Mouse (Mus musculus): ENCODE results near the gene Rln3.

The Rln3 gene

GRCm38 (mm10) chr8:84015833-84016232 is 29.0 kb downstream of the Rln3 start:
- ChIA-PET CTCF (interaction anchor here in 3 of 4 experiments (0.6 to 1.2 kb wide), 4 partner anchors 23 to 215 kb away, joined by 3 to 4 read pairs (median 4); no protein-coding TSS in a partner anchor), POLR2A (interaction anchor here in 2 of 4 experiments (1.1 to 1.3 kb wide), 3 partner anchors 21 to 60 kb away, joined by 3 read pairs; partner anchors contain the start of genes Asf1b (in 1 of the 2) and Gm10644 (in 1 of the 2))

GRCm38 (mm10) chr8:84012499-84013165 is 32.2 kb downstream of the Rln3 start:
- ChIA-PET CTCF (interaction anchor here (0.5 to 1.1 kb wide), 8 partner anchors 11 to 633 kb away, joined by 3 to 6 read pairs (median 3); partner anchors contain the start of gene Rfx1 (in 1 of the 4)), POLR2A (interaction anchor here in 3 of 4 experiments (0.5 to 3.1 kb wide), 23 partner anchors 8 to 945 kb away, joined by 3 to 10 read pairs (median 4); partner anchors contain the start of genes Palm3 (in 2 of the 3), Dcaf15 (in 1 of the 3), Dnajb1 (in 1 of the 3) and Tecr (in 1 of the 3))

- ChIA-PET CTCF (interaction anchor here in 3 of 4 experiments (0.7 to 1.8 kb wide), 10 partner anchors 10 to 584 kb away, joined by 3 to 5 read pairs (median 3); partner anchors contain the start of genes 1700067K01Rik (in 1 of the 3), Rfx1 (in 1 of the 3) and Rln3 (in 1 of the 3)), POLR2A (interaction anchor here (0.5 to 3.1 kb wide), 31 partner anchors 8 to 404 kb away, joined by 3 to 20 read pairs (median 4); partner anchors contain the start of genes Palm3 (in 4 of the 4), 1700067K01Rik (in 3 of the 4), Asf1b (in 1 of the 4) and Dcaf15 (in 1 of the 4))
Measured at GRCm38 (mm10) chr8:84011705-84012498, 32.9 kb downstream of the Rln3 start, which contains the start of gene 2210011C24Rik. 2210011C24Rik (minus strand) TSS chr8:84012171.

GRCm38 (mm10) chr8:84010625-84011611 is 33.9 kb downstream of the Rln3 start:
- CTCF ChIA-PET = interaction anchor here (0.5 to 2.3 kb wide), 24 partner anchors 8 to 814 kb away, joined by 3 to 11 read pairs (median 4); partner anchors contain the start of genes 1700067K01Rik (in 2 of the 4), Asf1b (in 1 of the 4), Gm10644 (in 1 of the 4) and Palm3 (in 1 of the 4)
- POLR2A ChIA-PET = interaction anchor here (0.5 to 3.1 kb wide), 33 partner anchors 9 to 403 kb away, joined by 3 to 20 read pairs (median 3); partner anchors contain the start of genes Palm3 (in 4 of the 4), 1700067K01Rik (in 3 of the 4), Asf1b (in 2 of the 4) and Gm10644 (in 2 of the 4)

GRCm38 (mm10) chr8:84009876-84010275 is 34.9 kb downstream of the Rln3 start:
- POLR2A ChIA-PET = interaction anchor here in 3 of 4 experiments (0.7 to 3.1 kb wide), 20 partner anchors 8 to 203 kb away, joined by 3 to 20 read pairs (median 4); partner anchors contain the start of genes 1700067K01Rik (in 2 of the 3), Palm3 (in 2 of the 3), Asf1b (in 1 of the 3) and Gm10644 (in 1 of the 3)
- CTCF ChIA-PET = interaction anchor here in 3 of 4 experiments (0.6 to 2.3 kb wide), 20 partner anchors 9 to 285 kb away, joined by 3 to 11 read pairs (median 4); partner anchors contain the start of genes 1700067K01Rik (in 1 of the 3), Asf1b (in 1 of the 3), Gm10644 (in 1 of the 3) and Palm3 (in 1 of the 3)

- ChIA-PET POLR2A (interaction anchor here in 3 of 4 experiments (0.5 to 2.1 kb wide), 36 partner anchors 9 to 494 kb away, joined by 3 to 9 read pairs (median 4); partner anchors contain the start of genes Palm3 (in 2 of the 3), Asf1b (in 1 of the 3), Ccdc130 (in 1 of the 3) and Dcaf15 (in 1 of the 3)), CTCF (interaction anchor here in 3 of 4 experiments (0.6 to 1.7 kb wide), 24 partner anchors 9 to 546 kb away, joined by 3 to 12 read pairs (median 4); partner anchors contain the start of genes 4930432K21Rik (in 1 of the 3), Asf1b (in 1 of the 3), Cc2d1a (in 1 of the 3) and Gm10644 (in 1 of the 3))
Measured at GRCm38 (mm10) chr8:84008362-84008761, 36.4 kb downstream of the Rln3 start.

- CTCF ChIA-PET = interaction anchor here in 2 of 4 experiments (0.7 to 1.1 kb wide), 2 partner anchors 50 to 350 kb away, joined by 3 read pairs; partner anchors contain the start of genes Asf1b (in 1 of the 2) and Gm10644 (in 1 of the 2)
- POLR2A ChIA-PET = interaction anchor here in 2 of 4 experiments (0.6 to 0.7 kb wide), 3 partner anchors 150 to 413 kb away, joined by 3 to 4 read pairs (median 4); no protein-coding TSS in a partner anchor
Measured at GRCm38 (mm10) chr8:84005502-84005901, 39.3 kb downstream of the Rln3 start.

GRCm38 (mm10) chr8:84004533-84005201 is 40.1 kb downstream of the Rln3 start:
- ChIA-PET POLR2A (interaction anchor here in 3 of 4 experiments (0.5 to 0.8 kb wide), 10 partner anchors 8 to 432 kb away, joined by 3 to 4 read pairs (median 3); partner anchors contain the start of genes Asf1b (in 1 of the 3), Gm10644 (in 1 of the 3) and Rfx1 (in 1 of the 3)), CTCF (interaction anchor here in 2 of 4 experiments (0.7 to 1.1 kb wide), 2 partner anchors 50 to 351 kb away, joined by 3 read pairs; partner anchors contain the start of genes Asf1b (in 1 of the 2) and Gm10644 (in 1 of the 2))

GRCm38 (mm10) chr8:84003612-84004246 is 41.1 kb downstream of the Rln3 start:
- ChIA-PET CTCF (no interaction called here), POLR2A (interaction anchor here in 3 of 4 experiments (0.6 to 0.8 kb wide), 6 partner anchors 9 to 433 kb away, joined by 3 to 6 read pairs (median 4); partner anchors contain the start of genes Asf1b (in 1 of the 3), Gm10644 (in 1 of the 3) and Rfx1 (in 1 of the 3))

- CTCF ChIA-PET = interaction anchor here in 1 of 4 experiments (1.3 kb wide), 1 partner anchor 73 kb away, joined by 3 read pairs; no protein-coding TSS in a partner anchor
- POLR2A ChIA-PET = interaction anchor here in 3 of 4 experiments (0.6 to 4.5 kb wide), 8 partner anchors 7 to 771 kb away, joined by 3 to 29 read pairs (median 5); partner anchors contain the start of genes Asf1b (in 2 of the 3) and Gm10644 (in 2 of the 3)
Measured at GRCm38 (mm10) chr8:84002957-84003611, 41.7 kb downstream of the Rln3 start.

GRCm38 (mm10) chr8:84001281-84002000 is 43.4 kb downstream of the Rln3 start, which contains the start of gene 1700067K01Rik:
1700067K01Rik (plus strand) TSS chr8:84001502.
- ChIA-PET CTCF (interaction anchor here in 3 of 4 experiments (0.5 to 1.4 kb wide), 10 partner anchors 9 to 927 kb away, joined by 3 to 12 read pairs (median 3); partner anchors contain the start of genes Asf1b (in 2 of the 3) and Gm10644 (in 2 of the 3)), POLR2A (interaction anchor here (0.5 to 4.5 kb wide), 46 partner anchors 9 to 501 kb away, joined by 3 to 29 read pairs (median 3); partner anchors contain the start of genes Asf1b (in 3 of the 4), Gm10644 (in 3 of the 4), Dcaf15 (in 2 of the 4) and Ddx39 (in 2 of the 4))

GRCm38 (mm10) chr8:83999825-84000224 is 45.0 kb downstream of the Rln3 start:
- POLR2A ChIA-PET = interaction anchor here in 3 of 4 experiments (0.5 to 4.5 kb wide), 12 partner anchors 9 to 285 kb away, joined by 3 to 29 read pairs (median 4); partner anchors contain the start of genes Asf1b (in 2 of the 3), Gm10644 (in 2 of the 3), Dcaf15 (in 1 of the 3) and Ddx39 (in 1 of the 3)
- CTCF ChIA-PET = interaction anchor here in 2 of 4 experiments (0.5 to 1.1 kb wide), 3 partner anchors 24 to 180 kb away, joined by 3 to 10 read pairs (median 5); partner anchors contain the start of genes Asf1b (in 1 of the 2) and Gm10644 (in 1 of the 2)

Measured in embryonic stem cell, embryonic (primary cell).